Mouse (Mus musculus): Measurements from ENCODE around the gene Aagab. TPM values are rescaled to one million over a fixed set of nuclear protein-coding genes. Genes with fewer than 3 reads are reported as not detected.
A peak's percentile ranks its signal among the peaks of the same experiment; 100 is the strongest.

Gene Aagab
- polyA plus RNA-seq, 1 experiment from 2014 or later = 20.9 TPM

- H3K36me3 ChIP-seq (ENCODE audit: control insufficient read depth, insufficient read depth, low read length) = no peaks in the 10 kb centered on the region
- no peak overlapping the region for H3K27ac ChIP-seq (ENCODE audit: low read depth, low read length)
- WGBS (ENCODE audit: insufficient replicate concordance) = 88% methylated on average over 4 of the region's 4 CpGs
- H3K9ac ChIP-seq (ENCODE audit: low read depth, low read length) = no peak overlapping the region
- no peaks in the 10 kb centered on the region for H3K27me3 ChIP-seq (ENCODE audit: control insufficient read depth, insufficient read depth, low read length)
- no peak overlapping the region for H3K4me3 ChIP-seq (ENCODE audit: low read depth, low read length)
- no peak for ATAC-seq (replicated peaks; ENCODE audit: insufficient number of reproducible peaks, low FRiP score, low TSS enrichment)
- H3K4me2 ChIP-seq = no peak overlapping the region
- H3K4me1 ChIP-seq (ENCODE audit: control insufficient read depth, insufficient read depth, low read length) = no peaks in the 10 kb centered on the region
- H3K9me3 ChIP-seq (replicated peaks; ENCODE audit: control insufficient read depth, low read length) = no peaks in the 10 kb centered on the region
These were observed 11.9 kb upstream of the Aagab start for GRCm38 (mm10) chr9:63590592-63590991.

- Histone ChIP-seq H3K4me2 (no peak overlapping the region), H3K9me3 (replicated peaks; ENCODE audit: control insufficient read depth, low read length) (no peaks in the 10 kb centered on the region), H3K27me3 (ENCODE audit: control insufficient read depth, insufficient read depth, low read length) (no peaks in the 10 kb centered on the region), H3K27ac (ENCODE audit: low read depth, low read length) (no peak overlapping the region), H3K36me3 (ENCODE audit: control insufficient read depth, insufficient read depth, low read length) (no peaks in the 10 kb centered on the region), H3K4me1 (ENCODE audit: control insufficient read depth, insufficient read depth, low read length) (no peaks in the 10 kb centered on the region), H3K4me3 (ENCODE audit: low read depth, low read length) (no peak overlapping the region), H3K9ac (ENCODE audit: low read depth, low read length) (no peak overlapping the region)
- ATAC-seq (replicated peaks; ENCODE audit: insufficient number of reproducible peaks, low FRiP score, low TSS enrichment) = no peak
- whole genome bisulfite sequencing (ENCODE audit: insufficient replicate concordance) = 84% methylated on average over 8 of the region's 8 CpGs
These were observed 10.7 kb upstream of the Aagab start for GRCm38 (mm10) chr9:63591661-63592256.

GRCm38 (mm10) chr9:63595032-63595431 lies 7.4 kb upstream of the Aagab start:
- Histone ChIP-seq H3K27me3 (ENCODE audit: control insufficient read depth, insufficient read depth, low read length) (no peaks in the 10 kb centered on the region), H3K36me3 (ENCODE audit: control insufficient read depth, insufficient read depth, low read length) (no peaks in the 10 kb centered on the region), H3K27ac (ENCODE audit: low read depth, low read length) (no peak overlapping the region), H3K9me3 (replicated peaks; ENCODE audit: control insufficient read depth, low read length) (no peaks in the 10 kb centered on the region), H3K9ac (ENCODE audit: low read depth, low read length) (no peak overlapping the region), H3K4me2 (no peak overlapping the region), H3K4me1 (ENCODE audit: control insufficient read depth, insufficient read depth, low read length) (no peaks in the 10 kb centered on the region), H3K4me3 (ENCODE audit: low read depth, low read length) (no peak overlapping the region)
- no peak for ATAC-seq (replicated peaks; ENCODE audit: insufficient number of reproducible peaks, low FRiP score, low TSS enrichment)
- WGBS (ENCODE audit: insufficient replicate concordance) = 93% methylated on average over 1 of the region's 1 CpGs

- no peak overlapping the region for H3K9ac ChIP-seq (ENCODE audit: low read depth, low read length)
- WGBS (ENCODE audit: insufficient replicate concordance) = 84% methylated on average over 8 of the region's 8 CpGs
- no peaks in the 10 kb centered on the region for H3K4me1 ChIP-seq (ENCODE audit: control insufficient read depth, insufficient read depth, low read length)
- H3K36me3 ChIP-seq (ENCODE audit: control insufficient read depth, insufficient read depth, low read length) = no peaks in the 10 kb centered on the region
- no peak overlapping the region for H3K4me2 ChIP-seq
- no peak overlapping the region for H3K27ac ChIP-seq (ENCODE audit: low read depth, low read length)
- H3K4me3 ChIP-seq (ENCODE audit: low read depth, low read length) = no peak overlapping the region
- ATAC-seq (replicated peaks; ENCODE audit: insufficient number of reproducible peaks, low FRiP score, low TSS enrichment) = no peak
- H3K27me3 ChIP-seq (ENCODE audit: control insufficient read depth, insufficient read depth, low read length) = no peaks in the 10 kb centered on the region
- H3K9me3 ChIP-seq (replicated peaks; ENCODE audit: control insufficient read depth, low read length) = no peaks in the 10 kb centered on the region
These were observed 6.8 kb upstream of the Aagab start for GRCm38 (mm10) chr9:63595652-63596051.

GRCm38 (mm10) chr9:63596660-63597059 lies 5.8 kb upstream of the Aagab start:
- Histone ChIP-seq H3K4me3 (ENCODE audit: low read depth, low read length) (no peak overlapping the region), H3K36me3 (ENCODE audit: control insufficient read depth, insufficient read depth, low read length) (no peaks in the 10 kb centered on the region), H3K27ac (ENCODE audit: low read depth, low read length) (no peak overlapping the region), H3K27me3 (ENCODE audit: control insufficient read depth, insufficient read depth, low read length) (no peaks in the 10 kb centered on the region), H3K4me2 (no peak overlapping the region), H3K9ac (ENCODE audit: low read depth, low read length) (no peak overlapping the region), H3K9me3 (replicated peaks; ENCODE audit: control insufficient read depth, low read length) (no peaks in the 10 kb centered on the region), H3K4me1 (ENCODE audit: control insufficient read depth, insufficient read depth, low read length) (no peaks in the 10 kb centered on the region)
- 76% methylated on average over 9 of the region's 9 CpGs for WGBS (ENCODE audit: insufficient replicate concordance)
- ATAC-seq (replicated peaks; ENCODE audit: insufficient number of reproducible peaks, low FRiP score, low TSS enrichment) = no peak

- Histone ChIP-seq H3K4me3 (ENCODE audit: low read depth, low read length) (peak overlapping the region; percentile 96), H3K27ac (ENCODE audit: low read depth, low read length) (no peak overlapping the region), H3K36me3 (ENCODE audit: control insufficient read depth, insufficient read depth, low read length) (no peaks in the 10 kb centered on the region), H3K9me3 (replicated peaks; ENCODE audit: control insufficient read depth, low read length) (no peaks in the 10 kb centered on the region), H3K4me2 (peak overlapping the region; percentile 76), H3K4me1 (ENCODE audit: control insufficient read depth, insufficient read depth, low read length) (peaks cover 19% of the 10 kb centered on the region), H3K9ac (ENCODE audit: low read depth, low read length) (peak overlapping the region; percentile 2; the same call in 1 of the 2 replicates), H3K27me3 (ENCODE audit: control insufficient read depth, insufficient read depth, low read length) (no peaks in the 10 kb centered on the region)
- WGBS (ENCODE audit: insufficient replicate concordance) = 46% methylated on average over 6 of the region's 6 CpGs
- no peak for ATAC-seq (replicated peaks; ENCODE audit: insufficient number of reproducible peaks, low FRiP score, low TSS enrichment)
These were observed 1.4 kb downstream of the Aagab start for GRCm38 (mm10) chr9:63603849-63604248.

- H3K36me3 ChIP-seq (ENCODE audit: control insufficient read depth, insufficient read depth, low read length) = no peaks in the 10 kb centered on the region
- no peak for ATAC-seq (replicated peaks; ENCODE audit: insufficient number of reproducible peaks, low FRiP score, low TSS enrichment)
- H3K4me2 ChIP-seq = no peak overlapping the region
- H3K9me3 ChIP-seq (replicated peaks; ENCODE audit: control insufficient read depth, low read length) = no peaks in the 10 kb centered on the region
- no peak overlapping the region for H3K27ac ChIP-seq (ENCODE audit: low read depth, low read length)
- H3K4me1 ChIP-seq (ENCODE audit: control insufficient read depth, insufficient read depth, low read length) = peaks cover 29% of the 10 kb centered on the region
- H3K27me3 ChIP-seq (ENCODE audit: control insufficient read depth, insufficient read depth, low read length) = no peaks in the 10 kb centered on the region
- no peak overlapping the region for H3K9ac ChIP-seq (ENCODE audit: low read depth, low read length)
- no peak overlapping the region for H3K4me3 ChIP-seq (ENCODE audit: low read depth, low read length)
- 76% methylated on average over 2 of the region's 2 CpGs for WGBS (ENCODE audit: insufficient replicate concordance)
These were observed 4.1 kb downstream of the Aagab start for GRCm38 (mm10) chr9:63606594-63606993.

- WGBS (ENCODE audit: insufficient replicate concordance) = 74% methylated on average over 6 of the region's 6 CpGs
- Histone ChIP-seq H3K4me3 (ENCODE audit: low read depth, low read length) (no peak overlapping the region), H3K27me3 (ENCODE audit: control insufficient read depth, insufficient read depth, low read length) (no peaks in the 10 kb centered on the region), H3K9me3 (replicated peaks; ENCODE audit: control insufficient read depth, low read length) (no peaks in the 10 kb centered on the region), H3K9ac (ENCODE audit: low read depth, low read length) (no peak overlapping the region), H3K27ac (ENCODE audit: low read depth, low read length) (no peak overlapping the region), H3K4me2 (no peak overlapping the region), H3K4me1 (ENCODE audit: control insufficient read depth, insufficient read depth, low read length) (peaks cover 41% of the 10 kb centered on the region), H3K36me3 (ENCODE audit: control insufficient read depth, insufficient read depth, low read length) (no peaks in the 10 kb centered on the region)
- ATAC-seq (replicated peaks; ENCODE audit: insufficient number of reproducible peaks, low FRiP score, low TSS enrichment) = no peak
These were observed 5.5 kb downstream of the Aagab start for GRCm38 (mm10) chr9:63608006-63608405.

- H3K27me3 ChIP-seq (ENCODE audit: control insufficient read depth, insufficient read depth, low read length) = no peaks in the 10 kb centered on the region
- ATAC-seq (replicated peaks; ENCODE audit: insufficient number of reproducible peaks, low FRiP score, low TSS enrichment) = no peak
- H3K9me3 ChIP-seq (replicated peaks; ENCODE audit: control insufficient read depth, low read length) = no peaks in the 10 kb centered on the region
- no peak overlapping the region for H3K4me3 ChIP-seq (ENCODE audit: low read depth, low read length)
- H3K4me1 ChIP-seq (ENCODE audit: control insufficient read depth, insufficient read depth, low read length) = peaks cover 37% of the 10 kb centered on the region
- no peak overlapping the region for H3K9ac ChIP-seq (ENCODE audit: low read depth, low read length)
- H3K36me3 ChIP-seq (ENCODE audit: control insufficient read depth, insufficient read depth, low read length) = no peaks in the 10 kb centered on the region
- no peak overlapping the region for H3K27ac ChIP-seq (ENCODE audit: low read depth, low read length)
- H3K4me2 ChIP-seq = no peak overlapping the region
- WGBS (ENCODE audit: insufficient replicate concordance) = 66% methylated on average over 8 of the region's 8 CpGs
These were observed 6.8 kb downstream of the Aagab start for GRCm38 (mm10) chr9:63609246-63609645.
